Mouse (Mus musculus): ENCODE data around the gene Trpm3. TPM values are rescaled to one million over a fixed set of nuclear protein-coding genes. Genes with fewer than 3 reads are reported as not detected.

Trpm3 gene
- total RNA-seq, 2 experiments from 2014 or later: 1.3 to 1.7 TPM

- no peak for DNase-seq
- intact Hi-C loops (cut with DNase I): no loop called here
Observed at GRCm38 (mm10) chr19:22700871-22701651, 562.2 kb downstream of the Trpm3 start.

- DNase-seq: no peak
- intact Hi-C loops (cut with DNase I): no loop called here
Observed at GRCm38 (mm10) chr19:22703876-22704275, 565.0 kb downstream of the Trpm3 start.

- no peak for DNase-seq
- intact Hi-C loops (cut with DNase I): no loop called here
Observed at GRCm38 (mm10) chr19:22705414-22705813, 566.6 kb downstream of the Trpm3 start.

DNA sequence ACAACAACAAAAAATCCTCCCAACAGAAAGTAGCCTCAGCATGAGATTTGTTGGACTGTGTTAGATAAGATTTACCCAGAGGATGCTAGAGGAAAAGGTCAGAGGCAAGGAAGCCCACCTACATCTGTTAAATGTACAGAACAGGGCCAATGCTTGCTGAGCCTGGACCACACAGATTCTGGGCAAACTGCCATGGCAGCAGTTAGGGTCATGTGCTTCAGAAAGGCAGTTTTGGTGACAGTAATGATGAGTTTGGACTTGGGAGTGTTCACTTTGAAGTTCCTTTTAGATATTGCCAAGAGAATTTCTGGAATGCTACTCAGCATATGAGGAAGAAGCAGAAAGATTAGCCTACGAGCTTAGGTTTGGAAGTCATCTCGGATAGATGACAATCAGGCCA, 580.2 kb downstream of the Trpm3 start:
- intact Hi-C loops (cut with DNase I): no loop called here
- no peak for DNase-seq

DNA sequence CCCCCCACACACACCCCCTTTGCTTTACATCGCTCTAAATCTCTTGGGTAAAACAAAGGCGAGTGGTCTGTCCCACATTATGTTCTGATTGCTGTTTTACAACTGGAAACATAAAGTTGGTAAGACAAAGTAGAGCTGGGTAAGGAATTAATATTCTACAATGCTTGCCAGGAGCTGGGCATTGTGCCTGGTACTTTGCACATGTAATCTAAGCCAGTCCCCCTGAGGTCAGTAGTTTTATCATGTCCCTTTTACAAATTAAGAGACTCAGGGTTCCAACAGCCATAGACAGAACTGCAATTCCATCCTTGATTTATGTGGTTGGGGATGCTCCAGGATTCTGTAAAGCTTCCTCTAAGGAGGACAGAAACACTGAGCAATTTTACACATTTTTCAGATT, 591.0 kb downstream of the Trpm3 start:
- no peak for DNase-seq
- intact Hi-C loops (cut with DNase I): no loop called here

DNA sequence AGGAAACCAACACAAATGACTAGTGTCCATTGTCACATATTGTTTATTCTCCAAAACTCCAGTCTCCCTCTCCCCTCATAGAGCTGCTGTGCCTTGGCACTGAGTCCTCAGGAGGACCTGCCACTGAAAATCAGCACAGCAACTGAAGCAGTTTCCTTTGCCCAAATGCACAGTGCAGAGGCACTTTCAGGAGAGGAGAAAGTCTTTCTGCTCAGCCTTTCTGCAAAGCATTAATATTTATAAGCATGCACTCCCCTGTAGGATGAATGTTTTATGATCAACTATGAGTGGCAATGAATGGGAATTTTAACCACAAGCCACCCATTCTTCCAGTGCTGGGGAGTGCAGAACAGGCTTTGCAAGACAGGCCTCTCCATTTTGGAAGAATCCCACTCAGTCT, 592.1 kb downstream of the Trpm3 start:
- intact Hi-C loops (cut with DNase I): no loop called here
- DNase-seq: no peak

DNA sequence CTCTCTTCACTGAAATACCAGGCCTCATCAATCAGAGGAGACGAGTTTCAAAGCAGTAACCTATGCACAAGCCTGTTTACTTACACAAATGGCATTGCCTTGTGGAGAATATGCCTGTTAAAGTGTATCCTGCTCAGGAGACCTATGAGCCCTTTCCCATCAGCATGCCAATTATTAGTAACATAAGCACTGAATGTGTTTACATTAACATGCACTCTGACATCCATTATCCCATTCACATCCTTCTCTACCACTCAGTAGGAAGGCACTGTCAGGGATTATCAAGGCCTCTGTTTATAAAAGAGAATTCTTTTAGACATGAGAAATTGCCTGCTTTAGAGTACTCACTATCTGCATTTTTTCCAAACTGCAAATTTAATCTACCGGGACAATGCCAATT, 598.0 kb downstream of the Trpm3 start:
- intact Hi-C loops (cut with DNase I): no loop called here

DNA sequence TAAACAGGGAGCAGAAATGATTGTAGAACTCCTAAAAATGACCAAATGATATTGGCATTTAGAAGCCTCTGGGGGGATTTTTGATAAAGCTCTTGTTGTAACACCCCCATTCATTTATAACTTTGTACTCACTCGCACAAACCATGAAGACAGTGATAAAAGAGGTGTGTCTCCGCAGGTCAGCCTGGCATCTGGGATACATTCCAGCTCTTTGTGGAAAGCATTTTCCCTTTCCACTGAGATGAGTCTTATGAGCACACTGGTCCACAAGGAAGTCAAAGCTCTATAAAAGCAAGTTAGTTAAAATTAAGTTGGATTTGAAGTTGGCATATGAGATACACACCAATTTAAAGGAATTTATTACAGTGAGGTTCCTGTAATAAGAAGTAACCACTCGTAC, 600.4 kb downstream of the Trpm3 start:
- DNase-seq: no peak
- intact Hi-C loops (cut with DNase I): no loop called here

More for the DNA sequence above, 598.0 kb downstream of the Trpm3 start:
- DNase-seq: no peak

GRCm38 (mm10) chr19:22753311-22753809, 614.5 kb downstream of the Trpm3 start:
- intact Hi-C loops (cut with DNase I): no loop called here
- DNase-seq: peak; percentile 25 to 26

DNA sequence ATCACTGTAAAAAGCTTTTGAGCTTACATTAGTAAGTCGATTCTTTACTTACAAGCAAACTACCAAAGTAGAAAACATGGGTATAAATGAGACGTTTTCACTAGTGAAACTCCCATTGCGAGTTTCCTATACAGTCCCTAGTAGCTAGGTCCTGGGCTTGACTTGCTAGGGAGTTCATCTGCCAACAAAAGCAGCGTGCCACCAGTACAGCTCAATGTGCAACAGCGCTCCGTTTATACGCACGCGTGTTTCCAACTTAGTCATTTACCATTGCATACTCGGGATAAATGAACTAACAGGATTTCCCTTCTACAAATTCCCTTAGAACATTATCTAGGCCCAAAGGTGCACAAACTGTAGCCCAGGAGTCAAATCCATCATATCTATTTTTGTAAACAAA, 615.2 kb downstream of the Trpm3 start:
- no peak for DNase-seq
- intact Hi-C loops (cut with DNase I): no loop called here

DNA sequence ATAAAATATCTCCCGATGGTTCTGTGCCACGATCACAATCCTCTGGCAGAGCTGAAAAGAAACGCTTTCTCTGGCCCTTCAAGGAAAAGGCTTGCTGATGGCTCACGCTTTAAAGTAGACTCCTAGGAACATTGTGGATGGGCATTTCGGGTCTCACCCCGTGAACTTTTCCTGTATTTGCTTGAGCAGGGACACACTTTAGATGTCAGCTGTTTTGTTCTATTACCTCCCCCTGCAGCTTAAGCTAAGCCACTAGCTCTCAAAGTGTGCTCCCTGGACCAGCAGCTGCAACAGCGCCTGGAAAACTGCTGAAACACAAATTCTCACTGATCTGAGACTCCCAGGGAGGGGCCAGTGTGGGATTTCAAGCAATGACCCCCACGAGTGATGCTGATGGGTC, 615.7 kb downstream of the Trpm3 start:
- no peak for DNase-seq
- intact Hi-C loops (cut with DNase I): no loop called here

DNA sequence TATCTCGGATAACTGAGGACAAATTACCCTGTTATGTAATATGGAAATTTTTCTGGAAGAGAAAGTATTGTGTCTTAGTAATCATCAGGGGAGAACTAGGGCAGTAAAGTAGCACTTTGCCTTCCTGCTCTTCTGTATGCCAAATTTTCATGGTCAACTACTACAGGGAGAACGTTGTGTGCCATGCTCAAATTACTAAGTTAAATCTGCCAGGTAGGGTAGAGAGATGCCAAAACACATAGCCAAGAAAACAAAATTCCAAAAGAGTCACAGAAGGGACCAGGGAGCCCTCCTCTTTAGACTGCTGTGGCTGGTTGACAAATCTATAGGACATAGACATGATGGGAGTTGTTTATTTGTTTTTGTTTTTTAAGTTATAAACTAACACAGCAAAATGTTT, 619.6 kb downstream of the Trpm3 start:
- intact Hi-C loops (cut with DNase I): no loop called here
- no peak for DNase-seq

GRCm38 (mm10) chr19:22768242-22768641, 629.4 kb downstream of the Trpm3 start:
- intact Hi-C loops (cut with DNase I): no loop called here
- no peak for DNase-seq

- no peak for DNase-seq
- intact Hi-C loops (cut with DNase I): no loop called here
Observed at GRCm38 (mm10) chr19:22775191-22775695, 636.4 kb downstream of the Trpm3 start.

DNA sequence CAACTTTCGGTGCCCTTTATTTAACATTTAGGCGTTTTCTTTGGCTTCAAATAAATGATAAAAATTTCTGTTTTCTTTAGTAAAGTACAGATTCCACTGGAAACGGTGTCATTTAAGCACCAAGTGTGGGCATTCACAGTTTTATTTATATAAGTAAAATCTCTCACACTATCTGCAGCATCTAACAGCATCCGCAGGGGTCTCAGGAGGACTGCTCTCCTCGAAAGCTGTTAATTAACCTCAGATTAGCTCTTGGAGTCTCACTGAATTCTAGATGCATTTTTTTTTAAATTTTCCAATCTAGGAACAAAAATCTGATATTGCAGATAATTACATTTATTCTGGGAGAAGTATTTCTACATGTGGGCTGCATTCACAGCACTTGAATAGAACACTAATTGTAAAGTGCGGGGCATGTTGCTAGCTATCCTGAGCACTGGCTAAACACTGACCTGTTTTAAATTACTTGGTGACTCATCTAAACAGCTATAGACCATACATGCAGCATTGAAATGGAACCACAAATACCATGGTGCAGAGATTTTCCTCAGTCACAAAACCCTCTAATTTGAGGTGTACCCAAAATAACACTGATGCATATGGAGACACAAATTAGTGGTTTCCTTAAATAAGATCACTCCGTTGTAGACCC, 641.5 kb downstream of the Trpm3 start:
- no peak for DNase-seq

DNA sequence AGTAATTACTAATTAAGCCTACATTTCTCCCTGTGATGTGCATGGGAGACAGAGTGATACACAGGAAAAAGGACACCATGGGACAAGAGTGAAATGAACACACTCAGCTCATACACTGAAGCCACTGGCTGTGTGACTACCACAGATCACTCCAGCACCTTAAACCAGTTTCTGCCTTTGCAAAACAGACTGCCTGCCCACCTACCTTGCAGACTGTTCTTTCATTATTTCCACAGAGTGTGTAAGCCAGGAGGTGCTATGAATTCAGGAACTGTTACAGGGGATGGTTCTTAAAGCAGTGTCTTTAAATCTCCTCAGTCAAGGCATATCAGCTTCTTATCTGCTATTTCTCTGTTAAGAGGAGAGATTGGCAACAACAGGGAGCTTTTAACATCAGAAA, 642.7 kb downstream of the Trpm3 start:
- no peak for DNase-seq
- intact Hi-C loops (cut with DNase I): no loop called here

More for the DNA sequence above, 641.5 kb downstream of the Trpm3 start:
- intact Hi-C loops (cut with DNase I): no loop called here

- DNase-seq: no peak
Observed at GRCm38 (mm10) chr19:22783745-22784144, 644.9 kb downstream of the Trpm3 start.

GRCm38 (mm10) chr19:22789753-22790152, 650.9 kb downstream of the Trpm3 start:
- intact Hi-C loops (cut with DNase I): no loop called here
- no peak for DNase-seq

More at GRCm38 (mm10) chr19:22783745-22784144, 644.9 kb downstream of the Trpm3 start:
- intact Hi-C loops (cut with DNase I): no loop called here

GRCm38 (mm10) chr19:22796996-22797395, 658.1 kb downstream of the Trpm3 start:
- intact Hi-C loops (cut with DNase I): no loop called here
- DNase-seq: no peak

GRCm38 (mm10) chr19:22800471-22800870, 661.6 kb downstream of the Trpm3 start:
- DNase-seq: no peak
- intact Hi-C loops (cut with DNase I): no loop called here

DNA sequence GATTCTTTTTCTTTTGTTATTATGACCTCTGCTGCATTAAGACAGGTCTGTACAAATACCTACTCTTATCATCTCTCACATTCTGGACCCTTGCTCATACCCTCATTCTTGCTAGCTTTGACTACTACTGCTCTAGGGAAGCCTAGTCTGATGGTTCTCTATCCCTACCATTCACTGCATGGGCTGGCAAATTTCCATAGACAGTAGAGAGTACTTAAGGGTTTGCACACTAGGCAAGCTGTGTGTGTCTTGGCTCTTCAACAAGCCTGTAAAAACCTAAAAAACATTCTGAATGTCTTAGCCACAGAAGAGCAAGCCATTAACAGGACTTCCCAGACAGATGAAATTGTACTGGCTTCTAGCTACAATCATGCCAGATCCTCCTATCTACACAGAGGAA, 664.5 kb downstream of the Trpm3 start:
- intact Hi-C loops (cut with DNase I): no loop called here
- no peak for DNase-seq

DNA sequence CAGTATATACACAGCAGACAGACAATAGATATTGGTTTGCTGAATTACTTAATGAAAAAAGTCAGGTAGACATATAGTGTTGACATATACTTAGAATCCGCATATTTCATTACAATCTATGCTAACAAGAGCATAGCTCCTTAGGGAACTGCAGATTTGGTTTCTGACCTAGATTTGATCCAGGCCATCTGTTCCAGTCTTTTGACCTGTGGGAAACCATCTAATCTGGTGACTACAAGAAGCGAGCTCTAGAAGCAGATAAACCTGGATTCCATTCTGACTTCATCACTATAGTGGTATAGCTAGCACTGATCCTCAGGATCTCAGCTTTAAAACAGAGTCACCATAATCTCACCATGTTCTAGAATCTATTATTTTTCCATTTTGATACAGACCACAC, 665.5 kb downstream of the Trpm3 start:
- intact Hi-C loops (cut with DNase I): no loop called here
- no peak for DNase-seq
